16 mouse cellular contexts compared by ENCODE assay signal in the genomic region with DNA sequence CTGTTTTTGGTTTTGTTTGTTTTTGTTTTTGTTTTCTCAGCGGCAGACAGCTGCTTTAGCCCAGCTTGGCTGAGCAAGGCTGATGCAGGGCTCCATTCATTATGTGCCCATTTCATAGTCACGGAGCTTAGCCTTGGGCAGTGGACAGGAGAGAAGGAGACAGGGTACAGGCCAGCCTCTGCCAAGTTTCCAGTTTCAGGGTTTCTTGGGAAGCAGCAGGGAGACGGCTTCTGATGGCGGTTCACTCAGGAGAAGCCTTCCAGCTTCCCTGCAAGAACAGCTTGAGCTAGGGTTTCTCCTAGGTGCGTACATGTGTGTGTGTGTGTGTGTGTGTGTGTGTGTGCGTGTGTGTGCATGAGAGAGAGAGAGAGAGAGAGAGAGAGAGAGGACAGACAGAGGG.
DNase-seq lines count a peak whose midpoint lies in the region; ATAC-seq lines count a peak whose summit lies in the region.
"Had no signal": no experiment of that assay in that cellular context is flagged by ENCODE, and none has a peak within 500 bp of the region (broad histone marks: within the 10 kb centered on the region; RNA-seq: fewer than 3 reads in every experiment).

No protein-coding gene starts in this region.

- H3K4me1 ChIP-seq in forebrain, embryonic 12.5 days: peaks cover 42% of the 10 kb centered on the region
- H3K4me1 ChIP-seq in forebrain, embryonic 11.5 days (replicated peaks; ENCODE audit: control insufficient read depth, insufficient read depth, low read length): peaks cover 13% of the 10 kb centered on the region
- peaks cover 41% of the 10 kb centered on the region for H3K4me1 ChIP-seq in neural tube, embryonic 12.5 days
- H3K4me1 ChIP-seq in hindbrain, embryonic 16.5 days (ENCODE audit: control insufficient read depth, insufficient read depth, low read depth, low read length): peaks cover 46% of the 10 kb centered on the region

- no peak overlapping the region for H3K9ac ChIP-seq in forebrain, embryonic 12.5 days
- no peak overlapping the region for H3K9ac ChIP-seq in forebrain, embryonic 11.5 days (ENCODE audit: low read length)
- no peak overlapping the region for H3K9ac ChIP-seq in neural tube, embryonic 12.5 days
- no peak overlapping the region for H3K9ac ChIP-seq in hindbrain, embryonic 16.5 days (ENCODE audit: low read depth, low read length)
- H3K9ac ChIP-seq: heart, embryonic 15.5 days had no signal

- no peak for ATAC-seq in forebrain, embryonic 12.5 days (ENCODE audit: low FRiP score)
- ATAC-seq in forebrain, embryonic 11.5 days (replicated peaks; ENCODE audit: low FRiP score): no peak
- no peak for ATAC-seq in neural tube, embryonic 12.5 days (ENCODE audit: low FRiP score, low read depth)
- no peak for ATAC-seq in hindbrain, embryonic 16.5 days
- ATAC-seq in granulocyte monocyte progenitor cell, adult 5-6 weeks (replicated peaks; ENCODE audit: poor library complexity, severe bottlenecking): no peak

- peaks cover 5% of the 10 kb centered on the region for H3K36me3 ChIP-seq in forebrain, embryonic 12.5 days (replicated peaks)
- no peaks in the 10 kb centered on the region for H3K36me3 ChIP-seq in forebrain, embryonic 11.5 days (ENCODE audit: control insufficient read depth, insufficient read depth, low read length)
- peaks cover 4% of the 10 kb centered on the region; the same call in 1 of the 2 replicates for H3K36me3 ChIP-seq in neural tube, embryonic 12.5 days
- no peaks in the 10 kb centered on the region for H3K36me3 ChIP-seq in hindbrain, embryonic 16.5 days (ENCODE audit: control insufficient read depth, insufficient read depth, low read length)
- H3K36me3 ChIP-seq: heart, embryonic 15.5 days had no signal

- H3K4me2 ChIP-seq in forebrain, embryonic 12.5 days: no peak overlapping the region
- no peak overlapping the region for H3K4me2 ChIP-seq in forebrain, embryonic 11.5 days (ENCODE audit: low read depth, low read length, severe bottlenecking)
- H3K4me2 ChIP-seq in neural tube, embryonic 12.5 days (replicated peaks): no peak overlapping the region
- no peak overlapping the region for H3K4me2 ChIP-seq in hindbrain, embryonic 16.5 days (ENCODE audit: low read length)
- H3K4me2 ChIP-seq: heart, embryonic 15.5 days; liver, embryonic 11.5 days had no signal

- H3K27me3 ChIP-seq in forebrain, embryonic 12.5 days: peaks cover 6% of the 10 kb centered on the region; the same call in 1 of the 2 replicates
- H3K27me3 ChIP-seq in forebrain, embryonic 11.5 days (ENCODE audit: control insufficient read depth, insufficient read depth, low read length): peaks cover 3% of the 10 kb centered on the region; the same call in 1 of the 2 replicates
- H3K27me3 ChIP-seq in neural tube, embryonic 12.5 days (replicated peaks): no peaks in the 10 kb centered on the region
- no peaks in the 10 kb centered on the region for H3K27me3 ChIP-seq in hindbrain, embryonic 16.5 days (replicated peaks; ENCODE audit: control insufficient read depth, insufficient read depth, low read length)

- DNase-seq in forebrain, embryonic 11.5 days (ENCODE audit: low spot score): no peak
- DNase-seq in neural tube, embryonic 10.5 days (ENCODE audit: extremely low spot score, low spot score): no peak
- DNase-seq in left cerebral cortex, adult 18-20 months (ENCODE audit: low spot score in 2 of 2): no peak
- DNase-seq: gastrocnemius, postnatal 25 days; kidney, adult 11 months; lung, adult 2 months; right cerebral cortex, adult 18-20 months; thymus, postnatal 25 days had no signal

- no peak overlapping the region for H3K4me3 ChIP-seq in forebrain, embryonic 12.5 days (replicated peaks)
- H3K4me3 ChIP-seq in forebrain, embryonic 11.5 days (ENCODE audit: low read depth, low read length): no peak overlapping the region
- H3K4me3 ChIP-seq in neural tube, embryonic 12.5 days: no peak overlapping the region
- no peak overlapping the region for H3K4me3 ChIP-seq in hindbrain, embryonic 16.5 days (ENCODE audit: low read length)
- H3K4me3 ChIP-seq: heart, embryonic 15.5 days; megakaryocyte, embryonic 14.5 days; myocyte had no signal

- H3K9me3 ChIP-seq in forebrain, embryonic 12.5 days: no peaks in the 10 kb centered on the region
- no peaks in the 10 kb centered on the region for H3K9me3 ChIP-seq in forebrain, embryonic 11.5 days (ENCODE audit: control insufficient read depth, low read length)
- H3K9me3 ChIP-seq in neural tube, embryonic 12.5 days: no peaks in the 10 kb centered on the region
- no peaks in the 10 kb centered on the region for H3K9me3 ChIP-seq in hindbrain, embryonic 16.5 days (ENCODE audit: control insufficient read depth, low read length)
- H3K9me3 ChIP-seq: heart, embryonic 15.5 days; megakaryocyte, embryonic 14.5 days had no signal

- 88% methylated on average over 6 of the region's 6 CpGs for WGBS in forebrain, embryonic 12.5 days
- 91% methylated on average over 6 of the region's 6 CpGs for WGBS in forebrain, embryonic 11.5 days
- WGBS in neural tube, embryonic 12.5 days: 90% methylated on average over 6 of the region's 6 CpGs
- WGBS in hindbrain, embryonic 16.5 days: 53% methylated on average over 6 of the region's 6 CpGs

- peak overlapping the region; percentile 74 for H3K27ac ChIP-seq in forebrain, embryonic 12.5 days
- H3K27ac ChIP-seq in forebrain, embryonic 11.5 days (ENCODE audit: low read depth, low read length): no peak overlapping the region
- 0 out of 2 replicates have a peak overlapping the region, but pooled peaks have one; percentile 15 for H3K27ac ChIP-seq in neural tube, embryonic 12.5 days
- peak overlapping the region; percentile 80 for H3K27ac ChIP-seq in hindbrain, embryonic 16.5 days (ENCODE audit: low read depth, low read length)
- H3K27ac ChIP-seq: heart, embryonic 15.5 days had no signal
